Mouse (Mus musculus): Measurements from ENCODE around the gene Clrn3. TPM values are rescaled to one million over a fixed set of nuclear protein-coding genes. Genes with fewer than 3 reads are reported as not detected.
"Not testable (repeated sequence)": the region's sequence is repeated elsewhere in the genome, so short reads cannot be mapped to it uniquely, and the experiment has no call there.

Clrn3 gene
- polyA plus RNA-seq (2011; ENCODE audit: insufficient read depth, insufficient read length, low replicate concordance, missing spikeins), result not detected in 2 replicates

DNA sequence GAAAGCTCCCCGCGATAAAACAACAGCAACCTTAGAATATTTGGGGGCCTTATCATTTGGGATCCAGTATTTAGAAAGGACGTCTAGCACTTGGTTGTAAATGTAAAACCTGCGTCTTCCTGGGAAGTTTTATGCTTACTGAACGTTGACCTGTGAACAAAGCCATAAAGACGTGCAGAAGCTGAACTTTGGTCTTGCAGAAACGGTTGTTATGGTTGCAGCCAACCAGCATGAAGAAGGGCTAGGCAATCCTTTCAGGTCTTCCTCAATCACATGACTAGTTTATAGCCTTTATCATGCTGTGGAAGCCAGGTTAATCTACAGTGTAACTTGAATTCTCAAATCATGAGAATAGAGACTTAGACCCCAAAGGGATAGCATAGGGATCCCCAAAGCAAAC lies at the start of gene Clrn3:
Gene Clrn3 (minus strand): TSS at position 140 of the 400 bp plus-strand sequence.
- TF ChIP-seq POLR2A (IDR thresholded peaks at IDR 0.05; ENCODE audit: borderline replicate concordance, control insufficient read depth, low read depth, low read length) (no peak), CTCF (IDR thresholded peaks at IDR 0.05; ENCODE audit: control insufficient read depth, insufficient read depth, low read length) (no peak)
- Histone ChIP-seq H3K4me3 (replicated peaks; ENCODE audit: control insufficient read depth, low read depth, low read length) (no peak within 1 kb of the TSS), H3K4me1 (ENCODE audit: control insufficient read depth, insufficient read depth, low read length) (peaks cover 2% of the 10 kb centered on the region), H3K27ac (ENCODE audit: control insufficient read depth, insufficient read depth, low read depth, low read length, poor library complexity) (no peak within 1 kb of the TSS)
- 80% methylated on average over 7 of the region's 7 CpGs for WGBS

DNA sequence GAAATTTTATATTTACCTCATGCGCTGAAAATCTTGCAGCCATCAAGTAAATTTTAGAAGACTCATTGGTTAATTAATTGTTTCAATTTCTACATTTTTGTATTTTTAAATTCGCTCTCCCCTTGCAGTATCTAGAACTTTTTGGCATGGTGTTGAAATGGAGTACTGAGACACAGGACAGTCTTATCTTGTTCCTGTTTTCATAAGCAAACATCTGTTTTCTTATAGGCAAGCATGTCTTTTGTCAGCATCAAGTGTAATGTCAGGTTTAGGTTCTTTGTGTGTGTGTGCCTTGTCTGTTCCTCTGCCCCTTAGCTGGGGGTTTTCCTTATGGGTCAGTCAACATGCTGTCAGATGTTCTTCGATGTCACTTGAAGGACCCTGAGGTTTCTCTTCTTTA lies 47.9 kb upstream of the Clrn3 start:
- no peak for TF ChIP-seq POLR2A (IDR thresholded peaks at IDR 0.05; ENCODE audit: borderline replicate concordance, control insufficient read depth, low read depth, low read length)
- no peak for TF ChIP-seq CTCF (IDR thresholded peaks at IDR 0.05; ENCODE audit: control insufficient read depth, insufficient read depth, low read length)
- WGBS, result 57% methylated on average over 3 of the region's 3 CpGs
- Histone ChIP-seq H3K4me3 (replicated peaks; ENCODE audit: control insufficient read depth, low read depth, low read length) (no peak overlapping the region), H3K4me1 (ENCODE audit: control insufficient read depth, insufficient read depth, low read length) (peaks cover 4% of the 10 kb centered on the region; the same call in 1 of the 2 replicates), H3K27ac (ENCODE audit: control insufficient read depth, insufficient read depth, low read depth, low read length, poor library complexity) (no peak overlapping the region)

DNA sequence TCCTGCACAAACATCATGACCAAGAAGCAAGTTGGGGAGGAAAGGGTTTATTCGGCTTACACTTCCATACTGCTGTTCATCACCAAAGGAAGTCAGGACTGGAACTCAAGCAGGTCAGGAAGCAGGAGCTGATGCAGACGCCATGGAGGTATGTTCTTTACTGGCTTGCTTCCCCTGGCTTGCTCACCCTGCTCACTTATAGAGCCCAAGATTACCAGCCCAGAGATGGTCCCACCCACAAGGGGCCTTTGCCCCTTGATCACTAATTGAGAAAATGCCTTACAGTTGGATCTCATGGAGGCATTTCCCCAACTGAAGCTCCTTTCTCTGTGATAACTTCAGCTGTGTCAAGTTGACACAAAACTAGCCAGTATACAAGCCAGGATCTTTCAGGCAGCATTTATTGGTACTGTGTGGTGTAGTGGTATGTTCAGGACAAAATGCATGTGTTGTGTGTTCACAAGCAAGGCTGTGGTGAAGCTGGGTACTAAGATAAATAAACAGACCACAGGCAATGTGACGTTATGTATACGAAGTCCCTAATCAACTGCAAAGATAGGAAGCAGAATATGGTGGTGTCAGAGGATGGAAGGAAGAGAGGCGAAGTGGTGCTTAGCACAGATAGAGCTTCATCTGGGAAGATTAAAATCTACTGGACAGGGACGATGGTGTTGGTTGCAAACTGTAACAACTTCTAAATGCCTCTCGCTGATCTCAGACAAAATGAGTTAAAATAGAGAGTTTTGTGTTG lies 47.0 kb upstream of the Clrn3 start:
- H3K4me1 ChIP-seq (ENCODE audit: control insufficient read depth, insufficient read depth, low read length); H3K27ac ChIP-seq (ENCODE audit: control insufficient read depth, insufficient read depth, low read depth, low read length, poor library complexity); H3K4me3 ChIP-seq (replicated peaks; ENCODE audit: control insufficient read depth, low read depth, low read length): not testable (repeated sequence)
- 44% methylated on average over 7 of the region's 7 CpGs for WGBS

DNA sequence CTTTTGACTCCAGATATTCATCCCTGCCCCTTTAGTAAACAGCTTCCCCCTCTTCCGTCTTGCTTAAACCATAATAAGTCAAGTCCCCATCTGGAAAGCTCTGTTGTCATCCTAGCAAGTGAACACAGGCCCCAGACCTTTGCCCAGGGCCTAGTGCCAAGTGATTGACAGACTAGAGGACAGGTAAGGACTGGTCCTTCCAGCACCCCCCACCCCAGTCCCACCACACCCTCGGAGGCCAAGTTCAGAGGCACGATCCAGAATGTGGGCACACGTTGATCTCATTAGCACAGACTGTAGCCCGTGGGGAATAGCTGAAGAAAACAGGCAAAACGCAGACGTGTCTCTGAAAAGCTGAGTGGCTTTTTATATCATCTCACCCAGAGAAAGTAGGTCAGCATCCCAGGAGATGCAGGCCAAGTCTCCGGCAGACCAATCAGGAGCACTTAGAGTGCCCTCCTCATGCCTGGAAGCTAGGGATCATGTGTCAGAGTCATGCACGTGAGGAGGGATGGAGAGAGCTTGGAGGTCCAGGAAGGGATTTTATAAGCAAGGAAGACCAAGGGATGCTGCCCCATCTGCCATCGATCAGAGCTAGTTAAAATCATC lies 43.6 kb upstream of the Clrn3 start:
- no peak overlapping the region for H3K27ac ChIP-seq (ENCODE audit: control insufficient read depth, insufficient read depth, low read depth, low read length, poor library complexity)
- TF ChIP-seq POLR2A (IDR thresholded peaks at IDR 0.05; ENCODE audit: borderline replicate concordance, control insufficient read depth, low read depth, low read length) (no peak), CTCF (IDR thresholded peaks at IDR 0.05; ENCODE audit: control insufficient read depth, insufficient read depth, low read length) (no peak)
- 77% methylated on average over 10 of the region's 10 CpGs for WGBS
- H3K4me3 ChIP-seq (replicated peaks; ENCODE audit: control insufficient read depth, low read depth, low read length), result no peak overlapping the region
- peaks cover 3% of the 10 kb centered on the region for H3K4me1 ChIP-seq (ENCODE audit: control insufficient read depth, insufficient read depth, low read length)

DNA sequence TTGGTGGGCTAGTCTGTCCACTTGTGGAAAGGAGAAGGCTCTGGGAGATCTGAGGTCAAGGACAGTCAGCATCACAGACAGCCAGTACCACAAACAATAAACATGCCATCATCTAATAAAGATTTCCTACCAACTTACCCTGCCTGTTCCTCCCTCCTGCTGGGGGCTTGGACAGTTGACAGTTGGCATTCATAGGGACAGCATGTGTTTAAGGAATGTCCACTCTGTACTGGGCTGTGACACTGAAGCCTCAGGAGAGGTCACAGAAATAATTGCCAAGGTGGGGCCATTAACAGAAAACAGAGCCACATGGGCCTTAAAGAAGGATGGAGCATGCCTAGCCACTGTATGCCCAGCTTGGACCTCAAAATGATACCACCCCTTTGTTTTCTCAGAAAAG lies 42.9 kb upstream of the Clrn3 start:
- peaks cover 3% of the 10 kb centered on the region for H3K4me1 ChIP-seq (ENCODE audit: control insufficient read depth, insufficient read depth, low read length)
- no peak overlapping the region for H3K27ac ChIP-seq (ENCODE audit: control insufficient read depth, insufficient read depth, low read depth, low read length, poor library complexity)
- no peak overlapping the region for H3K4me3 ChIP-seq (replicated peaks; ENCODE audit: control insufficient read depth, low read depth, low read length)
- TF ChIP-seq CTCF (IDR thresholded peaks at IDR 0.05; ENCODE audit: control insufficient read depth, insufficient read depth, low read length) (no peak), POLR2A (IDR thresholded peaks at IDR 0.05; ENCODE audit: borderline replicate concordance, control insufficient read depth, low read depth, low read length) (no peak)

DNA sequence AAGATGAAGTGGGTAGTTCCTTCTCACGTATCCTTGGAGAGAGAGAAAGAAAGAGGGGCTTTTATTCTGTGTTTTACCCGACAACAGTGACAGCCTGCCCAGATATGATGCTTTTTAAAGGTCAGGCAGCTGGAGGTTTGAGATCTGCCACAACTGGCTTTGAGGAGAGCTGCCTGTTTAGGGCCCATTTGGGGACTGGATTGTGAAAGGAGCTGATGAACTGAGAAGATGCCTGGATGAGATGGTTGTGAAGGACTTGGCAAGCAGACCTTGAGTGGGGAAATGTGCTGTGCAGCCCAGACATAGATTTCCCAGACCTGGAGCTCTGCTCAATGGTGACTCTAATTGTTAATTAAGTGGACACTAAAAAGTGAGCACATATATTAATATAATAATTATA lies 40.1 kb upstream of the Clrn3 start:
- Histone ChIP-seq H3K27ac (ENCODE audit: control insufficient read depth, insufficient read depth, low read depth, low read length, poor library complexity) (no peak overlapping the region), H3K4me1 (ENCODE audit: control insufficient read depth, insufficient read depth, low read length) (peaks cover 5% of the 10 kb centered on the region), H3K4me3 (replicated peaks; ENCODE audit: control insufficient read depth, low read depth, low read length) (no peak overlapping the region)
- WGBS, result 78% methylated on average over 2 of the region's 2 CpGs
- no peak for TF ChIP-seq CTCF (IDR thresholded peaks at IDR 0.05; ENCODE audit: control insufficient read depth, insufficient read depth, low read length)

DNA sequence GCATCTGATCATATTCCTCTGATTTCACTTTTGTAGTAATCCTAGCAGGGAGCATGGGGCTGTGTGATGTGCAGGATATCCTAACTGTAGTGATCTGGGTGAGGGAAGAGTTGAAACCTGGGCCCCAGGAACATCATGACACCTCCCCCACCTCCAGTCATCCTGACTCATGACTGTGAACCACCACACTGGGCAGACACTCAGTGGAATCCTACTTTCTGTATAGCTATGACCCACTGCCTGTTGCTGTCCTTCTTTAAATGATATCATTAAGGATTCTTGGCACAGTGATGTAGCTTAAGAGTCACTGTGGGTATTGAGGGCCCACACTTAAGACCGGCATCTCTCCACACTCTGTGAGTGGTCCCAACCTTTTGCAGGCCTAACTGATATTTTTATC lies 39.1 kb upstream of the Clrn3 start:
- H3K4me3 ChIP-seq (replicated peaks; ENCODE audit: control insufficient read depth, low read depth, low read length), result no peak overlapping the region
- H3K4me1 ChIP-seq (ENCODE audit: control insufficient read depth, insufficient read depth, low read length), result peaks cover 5% of the 10 kb centered on the region
- 28% methylated on average over 1 of the region's 1 CpGs for WGBS
- H3K27ac ChIP-seq (ENCODE audit: control insufficient read depth, insufficient read depth, low read depth, low read length, poor library complexity), result no peak overlapping the region
- TF ChIP-seq POLR2A (IDR thresholded peaks at IDR 0.05; ENCODE audit: borderline replicate concordance, control insufficient read depth, low read depth, low read length), result no peak

DNA sequence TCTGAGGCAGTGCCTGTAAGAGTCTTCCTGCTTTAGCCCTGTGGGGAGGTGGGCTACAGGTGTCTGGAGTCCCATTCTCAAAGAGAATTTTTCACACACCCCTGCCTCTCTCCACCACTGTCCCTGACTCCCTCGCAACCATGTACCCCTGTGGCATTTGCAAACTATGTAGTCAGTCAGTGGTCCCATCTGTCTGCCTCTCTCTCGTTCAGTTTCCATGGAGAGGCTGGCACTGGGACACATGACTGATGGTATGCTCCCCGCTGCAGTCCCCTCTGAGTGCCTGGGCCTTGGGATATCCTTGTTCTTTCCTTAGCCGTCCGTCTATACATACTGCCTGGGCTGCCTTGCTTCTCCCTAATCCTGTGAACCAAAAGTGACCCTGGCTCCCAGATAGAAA lies 37.6 kb upstream of the Clrn3 start:
- WGBS, result 86% methylated on average over 5 of the region's 5 CpGs
- H3K27ac ChIP-seq (ENCODE audit: control insufficient read depth, insufficient read depth, low read depth, low read length, poor library complexity), result no peak overlapping the region
- peaks cover 5% of the 10 kb centered on the region for H3K4me1 ChIP-seq (ENCODE audit: control insufficient read depth, insufficient read depth, low read length)
- no peak overlapping the region for H3K4me3 ChIP-seq (replicated peaks; ENCODE audit: control insufficient read depth, low read depth, low read length)
- TF ChIP-seq CTCF (IDR thresholded peaks at IDR 0.05; ENCODE audit: control insufficient read depth, insufficient read depth, low read length) (no peak), POLR2A (IDR thresholded peaks at IDR 0.05; ENCODE audit: borderline replicate concordance, control insufficient read depth, low read depth, low read length) (no peak)

DNA sequence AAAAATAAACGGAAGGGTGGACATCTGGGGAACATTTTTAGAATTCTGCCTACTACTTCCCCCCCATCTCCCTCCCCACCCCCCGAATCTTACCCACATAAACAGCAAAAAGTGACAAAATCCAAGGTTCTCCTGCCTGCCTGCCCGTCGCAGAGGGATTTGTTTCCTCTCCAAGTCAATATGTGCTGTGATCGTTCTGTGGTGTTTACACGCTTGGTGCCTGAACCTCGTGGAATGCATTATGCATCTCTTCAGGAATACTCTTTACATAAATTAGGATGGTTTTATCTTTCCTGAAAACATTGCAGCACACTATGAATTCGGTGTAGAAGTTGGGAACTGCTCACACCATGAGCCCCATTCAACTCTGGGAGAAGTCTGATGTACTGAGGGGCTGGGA lies 35.6 kb upstream of the Clrn3 start:
- peaks cover 3% of the 10 kb centered on the region for H3K4me1 ChIP-seq (ENCODE audit: control insufficient read depth, insufficient read depth, low read length)
- no peak overlapping the region for H3K27ac ChIP-seq (ENCODE audit: control insufficient read depth, insufficient read depth, low read depth, low read length, poor library complexity)
- no peak for TF ChIP-seq POLR2A (IDR thresholded peaks at IDR 0.05; ENCODE audit: borderline replicate concordance, control insufficient read depth, low read depth, low read length)
- no peak for TF ChIP-seq CTCF (IDR thresholded peaks at IDR 0.05; ENCODE audit: control insufficient read depth, insufficient read depth, low read length)
- no peak overlapping the region for H3K4me3 ChIP-seq (replicated peaks; ENCODE audit: control insufficient read depth, low read depth, low read length)
- WGBS, result 76% methylated on average over 8 of the region's 8 CpGs
